Mouse (Mus musculus) limb, embryonic 15.5 days (tissue): ENCODE results near the gene Chst2. TPM values are rescaled to one million over a fixed set of nuclear protein-coding genes. Genes with fewer than 3 reads are reported as not detected.
A peak's percentile ranks its signal among the peaks of the same experiment; 100 is the strongest.

Experiments used
- ATAC-seq: fragments of 200-750 bp; cut with Nextera tagmentation; 2 replicates; pipeline ENCODE4 v1.8.0; 2017; ENCODE audit warnings: low read depth, moderate TSS enrichment; ENCODE audit not compliant: insufficient number of reproducible peaks, low FRiP score, low TSS enrichment
- H3K27ac ChIP-seq: fragments of 300-500 bp; sonication (generic); 2 replicates; pipeline ENCODE4 v1.5.1; 2015; ENCODE audit warnings: moderate library complexity, mild to moderate bottlenecking, inconsistent platforms
- H3K27me3 ChIP-seq: fragments of 300-500 bp; sonication (generic); 2 replicates; pipeline ENCODE4 v1.6.1; 2015; ENCODE audit warnings: inconsistent platforms
- H3K36me3 ChIP-seq: fragments of 300-500 bp; sonication (generic); 2 replicates; pipeline ENCODE4 v1.6.1; 2015; ENCODE audit warnings: inconsistent platforms
- H3K4me1 ChIP-seq: fragments of 300-500 bp; sonication (generic); 2 replicates; pipeline ENCODE4 v1.6.1; 2015; ENCODE audit warnings: inconsistent platforms
- H3K4me2 ChIP-seq: fragments of 300-500 bp; sonication (generic); 2 replicates; pipeline ENCODE4 v1.6.1; 2015; ENCODE audit warnings: mild to moderate bottlenecking, inconsistent platforms
- H3K4me3 ChIP-seq: fragments of 300-500 bp; sonication (generic); 2 replicates; pipeline ENCODE4 v1.5.1; 2015; ENCODE audit warnings: mild to moderate bottlenecking, inconsistent platforms
- H3K9ac ChIP-seq: fragments of 300-500 bp; sonication (generic); 2 replicates; pipeline ENCODE4 v1.6.1; 2015; ENCODE audit warnings: inconsistent platforms
- H3K9me3 ChIP-seq: fragments of 300-500 bp; sonication (generic); 2 replicates; pipeline ENCODE4 v1.6.1; 2016; ENCODE audit warnings: inconsistent platforms
- WGBS: fragments of 180-500 bp; shearing (Covaris S2); methylation state at CpG from one replicate; pipeline ENCODE4 v1.1.7; 2015; 5-methylcytosine and 5-hydroxymethylcytosine counted together
- polyA plus RNA-seq: library from polyadenylated mRNA; unstranded; fragments of >200 nt; fragmentation: Nextera tagmentation; extraction: Ambion mirVana; gene quantifications from 2 replicates; pipeline ENCODE4 v1.2.1, GENCODE M21; 2015

The Chst2 gene
- 8.8 and 10.3 TPM in 2 replicates for polyA plus RNA-seq

- Histone ChIP-seq H3K9ac (peak within 1 kb of the TSS; percentile 68), H3K4me1 (peaks cover 21% of the 10 kb centered on the region), H3K9me3 (no peaks in the 10 kb centered on the region), H3K36me3 (no peaks in the 10 kb centered on the region), H3K27me3 (no peaks in the 10 kb centered on the region; the same call in 1 of the 2 replicates), H3K27ac (peak within 1 kb of the TSS; percentile 86), H3K4me3 (peak within 1 kb of the TSS; percentile 71), H3K4me2 (peak within 1 kb of the TSS; percentile 96)
- ATAC-seq: peak; percentile 91
- WGBS: under 1% methylated on average over 86 of the region's 102 CpGs
Measured at GRCm38 (mm10) chr9:95406571-95407561, at the start of gene Chst2. TSS of gene Chst2 (minus strand) at chr9:95406722.

GRCm38 (mm10) chr9:95451931-95452330 is 45.4 kb upstream of the Chst2 start:
- Histone ChIP-seq H3K9me3 (no peaks in the 10 kb centered on the region), H3K27ac (no peak overlapping the region), H3K27me3 (no peaks in the 10 kb centered on the region), H3K4me3 (no peak overlapping the region), H3K36me3 (0 out of 2 replicates have a peak, but pooled peaks cover 3% of the 10 kb centered on the region), H3K4me2 (no peak overlapping the region), H3K4me1 (no peaks in the 10 kb centered on the region), H3K9ac (no peak overlapping the region)
- ATAC-seq: no peak
- 24% methylated on average over 3 of the region's 3 CpGs for WGBS

- no peak for ATAC-seq
- Histone ChIP-seq H3K9ac (no peak overlapping the region), H3K4me3 (no peak overlapping the region), H3K4me2 (no peak overlapping the region), H3K9me3 (no peaks in the 10 kb centered on the region), H3K36me3 (no peaks in the 10 kb centered on the region), H3K27me3 (no peaks in the 10 kb centered on the region), H3K27ac (no peak overlapping the region), H3K4me1 (no peaks in the 10 kb centered on the region)
- 94% methylated on average over 8 of the region's 8 CpGs for WGBS
Measured at GRCm38 (mm10) chr9:95450586-95450985, 44.1 kb upstream of the Chst2 start.

- Histone ChIP-seq H3K4me1 (peaks cover 11% of the 10 kb centered on the region), H3K9ac (no peak overlapping the region), H3K27me3 (0 out of 2 replicates have a peak, but pooled peaks cover 4% of the 10 kb centered on the region), H3K4me3 (peak overlapping the region; percentile 19; the same call in 1 of the 2 replicates), H3K4me2 (peak overlapping the region; percentile 41), H3K27ac (no peak overlapping the region), H3K9me3 (no peaks in the 10 kb centered on the region), H3K36me3 (no peaks in the 10 kb centered on the region)
- WGBS: 5% methylated on average over 13 of the region's 13 CpGs
- ATAC-seq: no peak
Measured at GRCm38 (mm10) chr9:95442321-95442731, 35.8 kb upstream of the Chst2 start.

- no peaks in the 10 kb centered on the region for H3K36me3 ChIP-seq
- H3K27ac ChIP-seq: no peak overlapping the region
- H3K27me3 ChIP-seq: 0 out of 2 replicates have a peak, but pooled peaks cover 4% of the 10 kb centered on the region
- peaks cover 11% of the 10 kb centered on the region for H3K4me1 ChIP-seq
- no peak overlapping the region for H3K4me2 ChIP-seq
- no peak overlapping the region for H3K9ac ChIP-seq
- 76% methylated on average over 9 of the region's 9 CpGs for WGBS
- no peaks in the 10 kb centered on the region for H3K9me3 ChIP-seq
- no peak overlapping the region for H3K4me3 ChIP-seq
- no peak for ATAC-seq
Measured at GRCm38 (mm10) chr9:95437883-95438282, 31.4 kb upstream of the Chst2 start.

- Histone ChIP-seq H3K36me3 (no peaks in the 10 kb centered on the region), H3K4me3 (no peak overlapping the region), H3K4me2 (no peak overlapping the region), H3K9ac (no peak overlapping the region), H3K9me3 (no peaks in the 10 kb centered on the region), H3K27me3 (0 out of 2 replicates have a peak, but pooled peaks cover 4% of the 10 kb centered on the region), H3K4me1 (no peaks in the 10 kb centered on the region), H3K27ac (no peak overlapping the region)
- no peak for ATAC-seq
- WGBS: 78% methylated on average over 4 of the region's 4 CpGs
Measured at GRCm38 (mm10) chr9:95436294-95436613, 29.7 kb upstream of the Chst2 start.

GRCm38 (mm10) chr9:95435506-95436293 is 29.2 kb upstream of the Chst2 start:
- H3K4me3 ChIP-seq: no peak overlapping the region
- no peaks in the 10 kb centered on the region for H3K9me3 ChIP-seq
- no peaks in the 10 kb centered on the region for H3K4me1 ChIP-seq
- H3K27ac ChIP-seq: no peak overlapping the region
- H3K27me3 ChIP-seq: 0 out of 2 replicates have a peak, but pooled peaks cover under 1% of the 10 kb centered on the region
- H3K4me2 ChIP-seq: no peak overlapping the region
- no peak overlapping the region for H3K9ac ChIP-seq
- no peak for ATAC-seq
- H3K36me3 ChIP-seq: no peaks in the 10 kb centered on the region
- 66% methylated on average over 20 of the region's 20 CpGs for WGBS

GRCm38 (mm10) chr9:95428277-95428676 is 21.8 kb upstream of the Chst2 start:
- WGBS: 65% methylated on average over 4 of the region's 4 CpGs
- H3K4me3 ChIP-seq: no peak overlapping the region
- no peak for ATAC-seq

GRCm38 (mm10) chr9:95413911-95414310 is 7.4 kb upstream of the Chst2 start:
- Histone ChIP-seq H3K4me3 (no peak overlapping the region), H3K4me2 (no peak overlapping the region), H3K36me3 (no peaks in the 10 kb centered on the region), H3K9ac (no peak overlapping the region), H3K4me1 (no peaks in the 10 kb centered on the region), H3K27ac (no peak overlapping the region), H3K9me3 (0 out of 2 replicates have a peak, but pooled peaks cover 3% of the 10 kb centered on the region), H3K27me3 (no peaks in the 10 kb centered on the region)
- ATAC-seq: no peak

More at GRCm38 (mm10) chr9:95428277-95428676, 21.8 kb upstream of the Chst2 start:
- Histone ChIP-seq H3K9me3 (no peaks in the 10 kb centered on the region), H3K36me3 (no peaks in the 10 kb centered on the region), H3K27me3 (no peaks in the 10 kb centered on the region), H3K9ac (no peak overlapping the region), H3K4me1 (no peaks in the 10 kb centered on the region), H3K4me2 (no peak overlapping the region), H3K27ac (no peak overlapping the region)

GRCm38 (mm10) chr9:95412047-95412446 is 5.5 kb upstream of the Chst2 start:
- Histone ChIP-seq H3K27ac (no peak overlapping the region), H3K9me3 (0 out of 2 replicates have a peak, but pooled peaks cover 3% of the 10 kb centered on the region), H3K4me1 (peaks cover 7% of the 10 kb centered on the region), H3K36me3 (no peaks in the 10 kb centered on the region), H3K4me3 (no peak overlapping the region), H3K27me3 (no peaks in the 10 kb centered on the region; the same call in 1 of the 2 replicates), H3K9ac (no peak overlapping the region), H3K4me2 (no peak overlapping the region)
- no peak for ATAC-seq
- 68% methylated on average over 4 of the region's 4 CpGs for WGBS

- H3K27me3 ChIP-seq: no peaks in the 10 kb centered on the region; the same call in 1 of the 2 replicates
- whole genome bisulfite sequencing: 2% methylated on average over 24 of the region's 24 CpGs
Measured at GRCm38 (mm10) chr9:95407586-95408220, 1.2 kb upstream of the Chst2 start.

More at GRCm38 (mm10) chr9:95407586-95408220, 1.2 kb upstream of the Chst2 start:
- Histone ChIP-seq H3K9me3 (no peaks in the 10 kb centered on the region), H3K4me2 (peak overlapping the region; percentile 96), H3K27ac (peak overlapping the region; percentile 86), H3K9ac (peak overlapping the region; percentile 40; the same call in 1 of the 2 replicates), H3K4me3 (peak overlapping the region; percentile 71), H3K36me3 (no peaks in the 10 kb centered on the region), H3K4me1 (peaks cover 21% of the 10 kb centered on the region)
- ATAC-seq: peak; percentile 42
